Mouse (Mus musculus) midbrain, embryonic 12.5 days (tissue): ENCODE results near the gene Etfb. TPM values are rescaled to one million over a fixed set of nuclear protein-coding genes. Genes with fewer than 3 reads are reported as not detected.

Experiments
- ATAC-seq: fragments of 200-750 bp; cut with Nextera tagmentation; 2 replicates; pipeline ENCODE4 v1.8.0; 2017; ENCODE audit warnings: low read depth, moderate TSS enrichment, moderate library complexity; ENCODE audit not compliant: low FRiP score
- H3K27ac ChIP-seq: fragments of 300-500 bp; sonication (generic); replicated peaks from 2 replicates; pipeline ENCODE4 v1.5.1; 2016; ENCODE audit warnings: mild to moderate bottlenecking
- H3K27me3 ChIP-seq: fragments of 300-500 bp; sonication (generic); 2 replicates; pipeline ENCODE4 v1.6.1; 2016; ENCODE audit warnings: mild to moderate bottlenecking
- H3K36me3 ChIP-seq: fragments of 300-500 bp; sonication (generic); 2 replicates; pipeline ENCODE4 v1.6.1; 2016
- H3K4me1 ChIP-seq: fragments of 300-500 bp; sonication (generic); 2 replicates; pipeline ENCODE4 v1.6.1; 2016
- H3K4me2 ChIP-seq: fragments of 300-500 bp; sonication (generic); replicated peaks from 2 replicates; pipeline ENCODE4 v1.6.1; 2016; ENCODE audit warnings: mild to moderate bottlenecking, moderate library complexity
- H3K4me3 ChIP-seq: fragments of 300-500 bp; sonication (generic); 2 replicates; pipeline ENCODE4 v1.5.1; 2016; ENCODE audit warnings: mild to moderate bottlenecking
- H3K9ac ChIP-seq: fragments of 300-500 bp; sonication (generic); replicated peaks from 2 replicates; pipeline ENCODE4 v1.6.1; 2016; ENCODE audit warnings: mild to moderate bottlenecking, moderate library complexity
- H3K9me3 ChIP-seq: fragments of 300-500 bp; sonication (generic); 2 replicates; pipeline ENCODE4 v1.6.1; 2016; ENCODE audit warnings: mild to moderate bottlenecking
- WGBS: fragments of 180-500 bp; shearing (Covaris S2); methylation state at CpG from one replicate; pipeline ENCODE4 v1.1.7; 2016; 5-methylcytosine and 5-hydroxymethylcytosine counted together
- polyA plus RNA-seq: library from polyadenylated mRNA; unstranded; fragments of >200 nt; fragmentation: Nextera tagmentation; extraction: Ambion mirVana; gene quantifications from 2 replicates; pipeline ENCODE4 v1.2.1, GENCODE M21; 2016

Etfb gene
- polyA plus RNA-seq, 1 experiment from 2014 or later = 163 TPM

GRCm38 (mm10) chr7:43432891-43433290 is 11.0 kb upstream of the Etfb start:
- H3K4me1 ChIP-seq = no peaks in the 10 kb centered on the region
- H3K4me3 ChIP-seq = no peak overlapping the region
- no peak for ATAC-seq
- no peak overlapping the region for H3K9ac ChIP-seq
- no peaks in the 10 kb centered on the region for H3K36me3 ChIP-seq
- WGBS = 80% methylated on average over 4 of the region's 4 CpGs
- H3K27ac ChIP-seq = no peak overlapping the region
- no peak overlapping the region for H3K4me2 ChIP-seq
- H3K27me3 ChIP-seq = no peaks in the 10 kb centered on the region
- H3K9me3 ChIP-seq = no peaks in the 10 kb centered on the region

DNA sequence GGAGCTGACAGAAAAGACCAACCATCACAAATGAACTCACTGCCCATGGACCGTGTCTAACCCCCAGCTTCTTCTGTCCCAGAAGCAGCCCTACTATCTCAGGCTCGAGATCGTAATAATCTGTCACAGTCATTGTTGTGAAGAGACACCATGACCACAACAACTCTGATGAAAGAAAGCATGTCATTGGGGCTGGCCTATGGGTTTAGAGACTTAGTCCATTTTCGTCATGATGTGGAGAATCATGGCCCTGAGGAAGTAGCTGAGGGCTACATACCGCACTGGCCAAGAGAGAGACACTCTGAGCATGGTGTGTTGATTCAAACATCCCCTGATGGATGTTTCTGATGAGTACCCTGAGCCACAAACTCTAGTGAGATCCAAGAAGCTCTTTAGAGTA is 9.2 kb upstream of the Etfb start:
- H3K4me1 ChIP-seq = no peaks in the 10 kb centered on the region
- no peak overlapping the region for H3K27ac ChIP-seq
- no peak overlapping the region for H3K9ac ChIP-seq
- WGBS = 89% methylated on average over 5 of the region's 5 CpGs
- no peak overlapping the region for H3K4me3 ChIP-seq
- no peak for ATAC-seq
- H3K36me3 ChIP-seq = no peaks in the 10 kb centered on the region
- H3K4me2 ChIP-seq = no peak overlapping the region
- no peaks in the 10 kb centered on the region for H3K9me3 ChIP-seq
- H3K27me3 ChIP-seq = no peaks in the 10 kb centered on the region

DNA sequence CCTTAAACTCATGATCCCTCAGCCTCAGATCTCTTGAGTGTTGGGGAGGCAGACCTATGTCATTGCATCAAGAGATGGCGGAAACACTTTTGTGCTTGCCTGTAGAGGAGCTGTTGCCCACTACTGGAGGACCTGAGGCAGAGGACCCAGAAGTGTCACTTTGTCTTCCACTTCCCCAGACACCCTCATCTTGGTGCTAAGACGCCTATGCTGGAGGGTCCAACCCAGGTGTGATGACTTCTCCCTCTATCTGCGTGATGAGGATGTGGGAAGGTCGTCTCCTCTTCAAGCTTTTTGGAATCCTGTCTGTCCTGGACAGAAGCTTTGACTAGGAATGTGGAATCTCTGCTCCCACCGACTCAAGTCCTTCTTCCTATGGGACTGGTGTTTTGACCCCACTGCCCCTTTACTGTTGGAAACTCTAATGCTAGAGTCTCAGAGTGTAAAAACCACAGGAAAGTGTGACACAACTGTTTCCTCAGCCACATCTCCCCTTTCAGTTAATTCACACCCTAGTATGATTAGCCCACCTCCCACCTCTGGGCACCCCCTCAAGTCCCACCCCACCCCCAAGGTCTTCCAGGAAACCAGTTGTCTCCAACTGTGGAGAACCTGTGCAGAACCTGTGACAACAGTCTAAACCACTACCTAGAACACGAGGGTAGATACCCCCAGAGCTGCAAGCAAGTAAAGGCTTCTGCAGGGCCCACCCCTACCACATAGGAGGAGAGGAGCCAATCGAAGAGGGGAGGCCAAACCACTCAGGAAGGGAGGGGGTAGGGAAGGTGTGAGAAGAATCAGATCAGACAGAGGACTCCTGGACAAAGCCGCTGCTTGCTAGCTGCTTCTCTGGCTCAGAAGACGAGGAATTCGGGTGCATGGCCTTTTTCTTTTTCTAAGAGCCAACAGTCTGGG is 7.3 kb upstream of the Etfb start, which contains the start of gene Nkg7:
Nkg7 (plus strand) TSS at position 733 of the 915 bp plus-strand sequence.
- Histone ChIP-seq H3K4me2 (no peak within 1 kb of the TSS), H3K9me3 (no peaks in the 10 kb centered on the region), H3K27ac (no peak within 1 kb of the TSS), H3K36me3 (no peaks in the 10 kb centered on the region), H3K4me1 (no peaks in the 10 kb centered on the region), H3K27me3 (0 out of 2 replicates have a peak, but pooled peaks cover 4% of the 10 kb centered on the region), H3K4me3 (no peak within 1 kb of the TSS), H3K9ac (no peak within 1 kb of the TSS)
- WGBS = 81% methylated on average over 10 of the region's 10 CpGs
- ATAC-seq = no peak

- ATAC-seq = no peak
- H3K9me3 ChIP-seq = no peaks in the 10 kb centered on the region
- 0 out of 2 replicates have a peak, but pooled peaks cover 3% of the 10 kb centered on the region for H3K4me1 ChIP-seq
- no peak overlapping the region for H3K4me3 ChIP-seq
- no peak overlapping the region for H3K4me2 ChIP-seq
- 86% methylated on average over 4 of the region's 4 CpGs for WGBS
- 0 out of 2 replicates have a peak, but pooled peaks cover 4% of the 10 kb centered on the region for H3K27me3 ChIP-seq
- no peaks in the 10 kb centered on the region for H3K36me3 ChIP-seq
- no peak overlapping the region for H3K27ac ChIP-seq
- H3K9ac ChIP-seq = no peak overlapping the region
Observed at GRCm38 (mm10) chr7:43438611-43439010, 5.3 kb upstream of the Etfb start.

GRCm38 (mm10) chr7:43440482-43440881 is 3.4 kb upstream of the Etfb start, which contains the start of gene Cldnd2:
Gene Cldnd2, plus strand, starts transcription at chr7:43440782.
- 0 out of 2 replicates have a peak, but pooled peaks cover 4% of the 10 kb centered on the region for H3K27me3 ChIP-seq
- no peak for ATAC-seq
- no peaks in the 10 kb centered on the region for H3K36me3 ChIP-seq
- peaks cover 14% of the 10 kb centered on the region for H3K4me1 ChIP-seq
- WGBS = 78% methylated on average over 6 of the region's 6 CpGs
- H3K9me3 ChIP-seq = no peaks in the 10 kb centered on the region
- H3K27ac ChIP-seq = no peak within 1 kb of the TSS
- no peak within 1 kb of the TSS for H3K9ac ChIP-seq
- no peak within 1 kb of the TSS for H3K4me3 ChIP-seq
- no peak within 1 kb of the TSS for H3K4me2 ChIP-seq

GRCm38 (mm10) chr7:43441071-43441470 is 2.8 kb upstream of the Etfb start:
- Histone ChIP-seq H3K27me3 (0 out of 2 replicates have a peak, but pooled peaks cover 4% of the 10 kb centered on the region), H3K4me3 (no peak overlapping the region), H3K9ac (no peak overlapping the region), H3K36me3 (no peaks in the 10 kb centered on the region), H3K4me2 (no peak overlapping the region), H3K9me3 (no peaks in the 10 kb centered on the region), H3K4me1 (peaks cover 14% of the 10 kb centered on the region), H3K27ac (no peak overlapping the region)
- no peak for ATAC-seq
- WGBS = 90% methylated on average over 3 of the region's 3 CpGs

GRCm38 (mm10) chr7:43442684-43443083 is 1.2 kb upstream of the Etfb start:
- WGBS = 11% methylated on average over 9 of the region's 9 CpGs
- Histone ChIP-seq H3K4me2 (peak overlapping the region; percentile 81), H3K36me3 (no peaks in the 10 kb centered on the region), H3K27me3 (0 out of 2 replicates have a peak, but pooled peaks cover 4% of the 10 kb centered on the region), H3K9me3 (no peaks in the 10 kb centered on the region), H3K4me1 (peaks cover 14% of the 10 kb centered on the region), H3K27ac (peak overlapping the region; percentile 83), H3K4me3 (peak overlapping the region; percentile 58), H3K9ac (peak overlapping the region; percentile 60)
- no peak for ATAC-seq

DNA sequence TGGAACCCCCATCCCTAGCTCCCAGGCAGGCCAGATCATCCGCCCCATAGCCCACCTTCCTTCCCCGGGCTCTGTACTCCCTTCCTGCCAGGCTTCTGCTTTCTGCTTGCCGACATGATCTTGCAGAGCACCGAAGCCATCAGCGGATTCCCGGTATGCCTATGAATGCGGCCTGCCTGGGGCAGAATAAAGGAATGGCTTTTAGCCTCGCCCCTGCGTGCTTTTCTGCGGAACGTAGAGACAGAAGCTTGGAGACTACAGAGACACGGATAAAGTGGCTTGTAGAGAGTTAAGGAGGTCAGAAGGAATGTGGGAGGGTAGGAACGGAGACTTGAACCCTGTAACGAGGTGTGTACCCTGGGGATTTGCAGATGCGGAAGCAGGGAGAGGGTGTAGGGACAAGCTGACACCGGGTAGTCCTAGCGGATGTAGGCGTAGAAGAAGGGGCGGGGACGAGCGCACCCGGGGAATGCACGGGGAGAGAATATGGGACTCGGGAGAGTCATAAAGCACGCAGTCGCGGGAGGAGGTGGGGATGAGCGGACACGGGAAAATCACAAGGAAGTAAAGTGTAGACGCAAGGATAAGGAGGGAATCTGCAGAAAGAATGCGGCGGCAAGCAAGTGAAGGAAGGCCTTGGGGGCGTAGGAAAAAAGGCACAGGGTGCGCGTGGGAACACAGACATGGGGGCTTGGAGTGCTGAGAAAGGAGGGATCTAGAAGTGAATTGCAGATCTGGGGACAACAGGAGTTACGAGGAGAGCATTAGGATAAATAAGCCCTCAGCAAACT is 562 bp upstream of the Etfb start:
- H3K4me1 ChIP-seq = peaks cover 14% of the 10 kb centered on the region
- peak overlapping the region; percentile 60 for H3K9ac ChIP-seq
- 0 out of 2 replicates have a peak, but pooled peaks cover 4% of the 10 kb centered on the region for H3K27me3 ChIP-seq
- peak overlapping the region; percentile 81 for H3K4me2 ChIP-seq
- no peaks in the 10 kb centered on the region for H3K9me3 ChIP-seq
- H3K4me3 ChIP-seq = peak overlapping the region; percentile 58
- WGBS = under 1% methylated on average over 36 of the region's 36 CpGs
- ATAC-seq = peak; percentile 81
- H3K36me3 ChIP-seq = no peaks in the 10 kb centered on the region
- peak overlapping the region; percentile 83 for H3K27ac ChIP-seq

- no peak overlapping the region for H3K4me3 ChIP-seq
- ATAC-seq = no peak
- no peaks in the 10 kb centered on the region for H3K9me3 ChIP-seq
- H3K27ac ChIP-seq = no peak overlapping the region
- H3K4me2 ChIP-seq = no peak overlapping the region
- H3K27me3 ChIP-seq = no peaks in the 10 kb centered on the region
- H3K9ac ChIP-seq = no peak overlapping the region
- 92% methylated on average over 4 of the region's 4 CpGs for WGBS
- peaks cover 12% of the 10 kb centered on the region for H3K4me1 ChIP-seq
- H3K36me3 ChIP-seq = peaks cover 3% of the 10 kb centered on the region
Observed at GRCm38 (mm10) chr7:43447801-43448200, 3.9 kb downstream of the Etfb start.

GRCm38 (mm10) chr7:43448246-43448645 is 4.4 kb downstream of the Etfb start:
- no peak for ATAC-seq

DNA sequence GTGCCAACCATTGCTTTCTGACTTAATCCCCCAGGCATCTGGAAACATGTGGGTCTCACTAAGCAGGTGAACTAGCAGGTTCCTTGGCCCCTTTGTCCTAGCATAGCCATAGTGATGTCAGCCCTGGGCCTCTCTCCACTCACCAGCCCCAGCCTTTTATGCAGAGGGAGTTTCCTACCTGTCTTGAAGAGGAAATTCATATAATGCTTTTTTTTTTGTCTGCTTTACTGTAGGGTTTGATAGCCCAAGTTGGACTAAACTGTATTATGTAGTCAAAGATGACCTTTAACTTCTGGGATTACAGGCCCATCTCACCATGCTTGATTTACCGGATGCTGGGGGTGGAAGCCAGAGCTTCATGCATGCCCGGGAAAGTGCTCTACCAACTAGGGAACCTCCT is 5.9 kb downstream of the Etfb start:
- Histone ChIP-seq H3K4me1 (peaks cover 4% of the 10 kb centered on the region), H3K27me3 (no peaks in the 10 kb centered on the region), H3K4me2 (no peak overlapping the region), H3K27ac (no peak overlapping the region), H3K9me3 (no peaks in the 10 kb centered on the region), H3K36me3 (peaks cover 22% of the 10 kb centered on the region), H3K4me3 (no peak overlapping the region), H3K9ac (no peak overlapping the region)
- 95% methylated on average over 2 of the region's 2 CpGs for WGBS
- no peak for ATAC-seq

More at GRCm38 (mm10) chr7:43448246-43448645, 4.4 kb downstream of the Etfb start:
- no peak overlapping the region for H3K27ac ChIP-seq
- peaks cover 8% of the 10 kb centered on the region for H3K36me3 ChIP-seq
- H3K27me3 ChIP-seq = no peaks in the 10 kb centered on the region
- no peaks in the 10 kb centered on the region for H3K9me3 ChIP-seq
- no peak overlapping the region for H3K4me3 ChIP-seq
- H3K9ac ChIP-seq = no peak overlapping the region
- H3K4me2 ChIP-seq = no peak overlapping the region
- WGBS = 85% methylated on average over 2 of the region's 3 CpGs
- H3K4me1 ChIP-seq = peaks cover 11% of the 10 kb centered on the region

GRCm38 (mm10) chr7:43451726-43452125 is 7.8 kb downstream of the Etfb start:
- 95% methylated on average over 11 of the region's 11 CpGs for WGBS
- H3K9me3 ChIP-seq = no peaks in the 10 kb centered on the region
- no peak; the same call in 1 of the 2 replicates for ATAC-seq
- H3K27me3 ChIP-seq = no peaks in the 10 kb centered on the region
- no peaks in the 10 kb centered on the region for H3K4me1 ChIP-seq
- peaks cover 38% of the 10 kb centered on the region for H3K36me3 ChIP-seq
- no peak overlapping the region for H3K4me2 ChIP-seq
- H3K4me3 ChIP-seq = no peak overlapping the region
- no peak overlapping the region for H3K9ac ChIP-seq
- H3K27ac ChIP-seq = no peak overlapping the region
